ENCODE assay signal across 20 mouse cellular contexts in genomic region chr3:104741954-104742353, GRCm38 (mm10). TPM values are rescaled to one million over a fixed set of nuclear protein-coding genes. Genes with fewer than 3 reads are reported as not detected.
DNase-seq lines count a peak whose midpoint lies in the region; ATAC-seq lines count a peak whose summit lies in the region.
"Had no signal": no experiment of that assay in that cellular context is flagged by ENCODE, and none has a peak within 500 bp of the region (broad histone marks: within the 10 kb centered on the region; RNA-seq: fewer than 3 reads in every experiment).

No protein-coding gene starts in this region.

- 62% methylated on average over 3 of the region's 3 CpGs for WGBS in intestine, embryonic 16.5 days
- 34% methylated on average over 3 of the region's 3 CpGs for WGBS in large intestine, adult 2 months
- 56% methylated on average over 3 of the region's 3 CpGs for WGBS in stomach, embryonic 16.5 days
- WGBS in midbrain, embryonic 14.5 days: 93% methylated on average over 3 of the region's 3 CpGs

- no peaks in the 10 kb centered on the region for H3K27me3 ChIP-seq in intestine, embryonic 16.5 days (replicated peaks; ENCODE audit: control insufficient read depth, insufficient read depth, low read length)
- H3K27me3 ChIP-seq in stomach, embryonic 16.5 days (ENCODE audit: control insufficient read depth, insufficient read depth, low read length): no peaks in the 10 kb centered on the region
- H3K27me3 ChIP-seq in midbrain, embryonic 14.5 days (ENCODE audit: control insufficient read depth, insufficient read depth, low read length): no peaks in the 10 kb centered on the region
- H3K27me3 ChIP-seq: embryonic facial prominence, embryonic 12.5 days; forebrain, embryonic 13.5 days; forebrain, embryonic 15.5 days had no signal

- no peak overlapping the region for H3K9ac ChIP-seq in intestine, embryonic 16.5 days (ENCODE audit: low read depth, low read length)
- H3K9ac ChIP-seq in stomach, embryonic 16.5 days (ENCODE audit: low read length): no peak overlapping the region
- H3K9ac ChIP-seq in midbrain, embryonic 14.5 days (replicated peaks; ENCODE audit: low read length): no peak overlapping the region
- H3K9ac ChIP-seq: embryonic facial prominence, embryonic 12.5 days; forebrain, embryonic 13.5 days; forebrain, embryonic 15.5 days had no signal

- H3K27ac ChIP-seq in intestine, embryonic 16.5 days (ENCODE audit: low read length): no peak overlapping the region
- no peak overlapping the region for H3K27ac ChIP-seq in stomach, embryonic 16.5 days (ENCODE audit: low read length)
- no peak overlapping the region for H3K27ac ChIP-seq in midbrain, embryonic 14.5 days (replicated peaks; ENCODE audit: low read depth, low read length)
- H3K27ac ChIP-seq: embryonic facial prominence, embryonic 10.5 days; embryonic facial prominence, embryonic 12.5 days; forebrain, embryonic 13.5 days; forebrain, embryonic 15.5 days had no signal

- H3K9me3 ChIP-seq in intestine, embryonic 16.5 days (ENCODE audit: control insufficient read depth, low read length): no peaks in the 10 kb centered on the region
- no peaks in the 10 kb centered on the region for H3K9me3 ChIP-seq in stomach, embryonic 16.5 days (replicated peaks; ENCODE audit: control insufficient read depth, low read length)
- no peaks in the 10 kb centered on the region for H3K9me3 ChIP-seq in midbrain, embryonic 14.5 days (ENCODE audit: control insufficient read depth, low read length)
- H3K9me3 ChIP-seq: embryonic facial prominence, embryonic 10.5 days; embryonic facial prominence, embryonic 12.5 days; forebrain, embryonic 13.5 days; forebrain, embryonic 15.5 days had no signal

- H3K36me3 ChIP-seq in intestine, embryonic 16.5 days (ENCODE audit: control insufficient read depth, insufficient read depth, low read length): no peaks in the 10 kb centered on the region
- H3K36me3 ChIP-seq in stomach, embryonic 16.5 days (ENCODE audit: control insufficient read depth, insufficient read depth, low read length): no peaks in the 10 kb centered on the region
- H3K36me3 ChIP-seq in midbrain, embryonic 14.5 days (ENCODE audit: control insufficient read depth, insufficient read depth, low read length): no peaks in the 10 kb centered on the region
- H3K36me3 ChIP-seq: embryonic facial prominence, embryonic 10.5 days; embryonic facial prominence, embryonic 12.5 days; forebrain, embryonic 15.5 days had no signal

- no peak overlapping the region for H3K4me2 ChIP-seq in intestine, embryonic 16.5 days (ENCODE audit: low read depth, low read length)
- no peak overlapping the region for H3K4me2 ChIP-seq in stomach, embryonic 16.5 days (ENCODE audit: low read depth, low read length)
- no peak overlapping the region for H3K4me2 ChIP-seq in midbrain, embryonic 14.5 days (ENCODE audit: low read length)
- H3K4me2 ChIP-seq: embryonic facial prominence, embryonic 12.5 days; forebrain, embryonic 13.5 days; forebrain, embryonic 15.5 days had no signal

- no peaks in the 10 kb centered on the region for H3K4me1 ChIP-seq in intestine, embryonic 16.5 days (ENCODE audit: control insufficient read depth, insufficient read depth, low read length)
- H3K4me1 ChIP-seq in stomach, embryonic 16.5 days (ENCODE audit: control insufficient read depth, insufficient read depth, low read length): no peaks in the 10 kb centered on the region
- H3K4me1 ChIP-seq in midbrain, embryonic 14.5 days (ENCODE audit: control insufficient read depth, insufficient read depth, low read length): no peaks in the 10 kb centered on the region
- H3K4me1 ChIP-seq: embryonic facial prominence, embryonic 10.5 days; embryonic facial prominence, embryonic 12.5 days; forebrain, embryonic 13.5 days; forebrain, embryonic 15.5 days had no signal

- no peak overlapping the region for H3K4me3 ChIP-seq in intestine, embryonic 16.5 days (ENCODE audit: low read length)
- H3K4me3 ChIP-seq in stomach, embryonic 16.5 days (replicated peaks; ENCODE audit: low read length): no peak overlapping the region
- no peak overlapping the region for H3K4me3 ChIP-seq in midbrain, embryonic 14.5 days (replicated peaks; ENCODE audit: low read depth, low read length)
- H3K4me3 ChIP-seq: embryonic facial prominence, embryonic 10.5 days; embryonic facial prominence, embryonic 12.5 days; forebrain, embryonic 13.5 days; forebrain, embryonic 15.5 days had no signal

- peak; percentile 70 for DNase-seq in large intestine, adult 2 months (ENCODE audit: low read depth, low spot score)
- no peak for DNase-seq in thymus, postnatal 10 days (ENCODE audit: low spot score in 2 of 2)
- DNase-seq in midbrain, embryonic 14.5 days: no peak
- DNase-seq in testis, postnatal 10 days (ENCODE audit: low spot score): no peak
- no peak for DNase-seq in yolk sac, embryonic 10.5 days (ENCODE audit: low spot score)
- DNase-seq: adrenal gland, adult 2 months; adrenal gland, postnatal 10 days; adrenal gland, postnatal 25 days; cerebellum, adult 11-12 months; cerebellum, adult 2 months; cerebellum, adult 9-10 months; cerebellum, postnatal 10 days; cerebellum, postnatal 25 days had no signal

- ATAC-seq in intestine, embryonic 16.5 days: peak; percentile 53; the same call in 1 of the 2 replicates
- peak; percentile 62; the same call in 1 of the 2 replicates for ATAC-seq in stomach, embryonic 16.5 days (ENCODE audit: insufficient read depth, low FRiP score)
- no peak for ATAC-seq in midbrain, embryonic 14.5 days (ENCODE audit: low FRiP score, low TSS enrichment)
- ATAC-seq: forebrain, embryonic 13.5 days; forebrain, embryonic 15.5 days had no signal

RNA-seq across cellular contexts. Expression of gene Ppm1j, which starts 38.9 kb away (rescaled TPM):
- polyA plus RNA-seq in intestine, embryonic 16.5 days (2015; fragmentation: Nextera tagmentation; extraction: Ambion mirVana): 4.3 and 5.2 TPM in 2 replicates
- 9.0 and 9.6 TPM in 2 replicates for polyA plus RNA-seq in large intestine, adult 2 months (2012; rRNA removed)
- polyA plus RNA-seq in stomach, embryonic 16.5 days (2015; fragmentation: Nextera tagmentation; extraction: Ambion mirVana): 3.2 and 3.6 TPM in 2 replicates
- polyA plus RNA-seq in midbrain, embryonic 14.5 days (2014; fragmentation: Nextera tagmentation; extraction: Ambion mirVana): 0.50 and 0.68 TPM in 2 replicates

RNA-seq across cellular contexts. Expression of gene Fam19a3, which starts 39.7 kb away (rescaled TPM):
- polyA plus RNA-seq in intestine, embryonic 16.5 days (2015; fragmentation: Nextera tagmentation; extraction: Ambion mirVana): 0.06 and 0.09 TPM in 2 replicates
- polyA plus RNA-seq in large intestine, adult 2 months (2012; rRNA removed): 0.07 and 0.59 TPM in 2 replicates
- 0.03 and 0.06 TPM in 2 replicates for polyA plus RNA-seq in stomach, embryonic 16.5 days (2015; fragmentation: Nextera tagmentation; extraction: Ambion mirVana)
- polyA plus RNA-seq in midbrain, embryonic 14.5 days (2014; fragmentation: Nextera tagmentation; extraction: Ambion mirVana): 0.05 TPM in 1 of 2 replicates, not detected in the other
- polyA plus RNA-seq: C2C12 had no signal

RNA-seq across cellular contexts. Expression of gene Rhoc, which starts 46.2 kb away (rescaled TPM):
- polyA plus RNA-seq in intestine, embryonic 16.5 days (2015; fragmentation: Nextera tagmentation; extraction: Ambion mirVana): 171 and 184 TPM in 2 replicates
- polyA plus RNA-seq in large intestine, adult 2 months (2012; rRNA removed): 142 and 143 TPM in 2 replicates
- polyA plus RNA-seq in stomach, embryonic 16.5 days (2015; fragmentation: Nextera tagmentation; extraction: Ambion mirVana): 163 and 168 TPM in 2 replicates
- polyA plus RNA-seq in midbrain, embryonic 14.5 days (2014; fragmentation: Nextera tagmentation; extraction: Ambion mirVana): 30.9 and 40.2 TPM in 2 replicates
